Mouse (Mus musculus) retina, postnatal 1 day (tissue): Measurements from ENCODE around the gene Eps8l1.

Source experiments
- DNase-seq: peaks from one replicate; pipeline ENCODE4 v3.0.0-alpha.2; 2012

Gene Eps8l1

GRCm38 (mm10) chr7:4511489-4512224, 51.2 kb downstream of the Eps8l1 start:
- no peak for DNase-seq

GRCm38 (mm10) chr7:4513236-4513635, 52.8 kb downstream of the Eps8l1 start:
- DNase-seq: peak; percentile 75

- no peak for DNase-seq
Measured at GRCm38 (mm10) chr7:4513829-4514712, 53.6 kb downstream of the Eps8l1 start.

DNA sequence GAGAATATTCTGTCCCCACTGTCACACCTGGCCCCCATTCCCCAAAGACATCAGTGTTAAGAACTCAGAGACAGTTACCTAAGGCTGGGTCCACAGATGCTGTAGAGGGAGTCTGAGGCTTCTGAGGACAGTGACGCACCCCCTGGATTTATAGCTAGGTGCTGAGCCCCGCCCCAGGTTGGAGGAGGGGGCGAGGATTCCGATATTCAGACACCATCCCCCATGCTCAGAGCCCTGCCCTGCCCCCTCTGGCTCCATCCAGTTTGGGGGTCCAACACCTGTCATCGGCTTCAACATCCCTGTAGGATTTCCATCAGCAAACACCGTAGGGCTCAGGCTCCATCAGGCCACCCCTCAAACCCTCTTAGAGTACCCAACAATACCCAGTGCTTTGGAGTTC, 55.4 kb downstream of the Eps8l1 start:
- DNase-seq: no peak

DNA sequence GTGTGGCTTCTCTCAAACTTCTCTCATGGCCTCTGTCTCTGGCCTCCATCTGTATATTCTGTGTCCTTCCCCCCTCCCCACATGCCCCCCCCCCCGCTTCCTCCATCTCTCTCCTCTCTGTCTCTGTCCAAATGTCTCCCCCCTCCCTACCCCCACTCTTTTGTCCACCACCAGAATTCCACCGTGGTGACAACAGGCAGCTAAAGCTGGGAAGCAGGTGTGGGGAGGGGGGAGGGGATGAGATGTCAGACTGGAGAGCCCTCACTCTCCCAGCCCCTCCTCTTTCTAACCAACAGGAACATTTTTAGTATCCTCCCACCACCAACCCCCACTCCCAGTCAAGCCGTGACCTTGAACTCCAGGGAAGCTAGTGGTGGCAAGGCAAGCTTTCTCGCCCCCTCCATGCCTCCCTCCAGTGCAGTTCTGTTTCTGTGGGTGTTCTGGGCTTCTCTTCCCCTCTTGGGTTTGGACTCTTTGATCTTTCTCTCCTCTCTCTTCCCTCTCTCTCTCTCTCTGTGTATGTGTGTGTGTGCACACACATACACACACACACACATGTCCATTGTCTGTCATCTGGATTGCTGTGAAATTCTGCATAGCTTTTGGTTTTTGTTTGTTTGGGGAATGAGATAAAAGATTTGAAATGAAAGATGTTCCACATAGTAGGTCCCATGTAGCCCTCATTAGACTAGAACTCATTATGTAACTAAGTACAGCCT, 56.0 kb downstream of the Eps8l1 start, which contains the start of gene Tnnt1:
Gene Tnnt1 (minus strand): TSS at position 51 of the 719 bp plus-strand sequence.
- peak; percentile 66 for DNase-seq

GRCm38 (mm10) chr7:4518487-4518886, 58.0 kb downstream of the Eps8l1 start:
- no peak for DNase-seq

DNA sequence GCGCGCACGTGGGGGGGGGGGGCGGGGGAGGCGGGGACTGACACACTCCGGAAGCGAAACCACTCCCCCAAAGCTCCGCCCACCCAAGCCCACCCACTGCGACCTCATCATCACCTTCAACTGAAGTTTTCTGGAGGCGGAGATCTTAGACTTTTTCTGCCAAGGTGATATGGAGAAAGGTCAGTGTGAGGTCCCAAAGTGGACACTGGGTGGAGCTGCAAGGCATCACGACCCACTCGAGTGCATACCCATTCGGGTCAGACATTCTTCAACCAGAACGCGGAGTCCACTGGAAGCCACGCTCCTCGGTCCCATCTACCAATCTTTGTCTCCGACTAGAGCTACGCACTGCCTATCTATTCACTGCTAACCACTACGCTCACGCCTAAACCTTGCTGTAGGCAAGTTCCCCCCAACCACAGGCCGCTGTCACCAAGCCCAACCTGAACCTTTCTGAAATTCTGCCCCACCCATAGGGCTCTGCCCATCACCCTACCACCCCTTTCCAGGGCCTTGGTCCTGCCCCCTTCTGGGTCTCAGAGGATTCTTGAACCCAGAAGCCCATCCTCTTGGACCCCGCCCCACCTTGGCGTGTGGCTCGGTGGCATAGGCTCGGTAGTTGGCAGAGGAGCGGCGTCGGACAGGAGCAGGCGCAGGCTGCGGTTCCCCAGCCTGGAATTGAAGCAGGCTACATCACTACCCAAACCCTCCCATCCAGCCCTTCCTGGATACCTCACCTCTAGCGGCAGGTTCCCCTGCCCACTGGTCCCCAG, 60.9 kb downstream of the Eps8l1 start:
- no peak for DNase-seq

DNA sequence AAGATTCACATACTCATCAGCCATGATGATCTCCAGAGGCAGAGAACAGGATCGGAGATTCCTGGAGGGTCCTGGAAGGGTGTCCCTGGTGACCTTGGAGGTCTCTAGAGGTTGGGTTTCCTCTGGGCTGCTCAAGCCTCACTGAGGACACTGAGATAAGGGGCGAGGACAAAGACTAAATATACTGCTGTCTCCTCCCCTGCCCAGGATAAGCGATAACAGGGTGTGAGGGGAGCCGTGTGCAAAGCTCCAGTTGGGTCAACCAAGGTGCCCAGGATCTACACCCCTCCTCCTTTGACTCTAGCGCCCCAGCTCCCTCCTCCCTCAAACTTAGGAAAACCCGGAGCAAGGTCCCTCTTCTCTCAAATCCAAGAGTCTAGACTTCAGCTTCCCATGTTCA, 61.8 kb downstream of the Eps8l1 start:
- DNase-seq: no peak

DNA sequence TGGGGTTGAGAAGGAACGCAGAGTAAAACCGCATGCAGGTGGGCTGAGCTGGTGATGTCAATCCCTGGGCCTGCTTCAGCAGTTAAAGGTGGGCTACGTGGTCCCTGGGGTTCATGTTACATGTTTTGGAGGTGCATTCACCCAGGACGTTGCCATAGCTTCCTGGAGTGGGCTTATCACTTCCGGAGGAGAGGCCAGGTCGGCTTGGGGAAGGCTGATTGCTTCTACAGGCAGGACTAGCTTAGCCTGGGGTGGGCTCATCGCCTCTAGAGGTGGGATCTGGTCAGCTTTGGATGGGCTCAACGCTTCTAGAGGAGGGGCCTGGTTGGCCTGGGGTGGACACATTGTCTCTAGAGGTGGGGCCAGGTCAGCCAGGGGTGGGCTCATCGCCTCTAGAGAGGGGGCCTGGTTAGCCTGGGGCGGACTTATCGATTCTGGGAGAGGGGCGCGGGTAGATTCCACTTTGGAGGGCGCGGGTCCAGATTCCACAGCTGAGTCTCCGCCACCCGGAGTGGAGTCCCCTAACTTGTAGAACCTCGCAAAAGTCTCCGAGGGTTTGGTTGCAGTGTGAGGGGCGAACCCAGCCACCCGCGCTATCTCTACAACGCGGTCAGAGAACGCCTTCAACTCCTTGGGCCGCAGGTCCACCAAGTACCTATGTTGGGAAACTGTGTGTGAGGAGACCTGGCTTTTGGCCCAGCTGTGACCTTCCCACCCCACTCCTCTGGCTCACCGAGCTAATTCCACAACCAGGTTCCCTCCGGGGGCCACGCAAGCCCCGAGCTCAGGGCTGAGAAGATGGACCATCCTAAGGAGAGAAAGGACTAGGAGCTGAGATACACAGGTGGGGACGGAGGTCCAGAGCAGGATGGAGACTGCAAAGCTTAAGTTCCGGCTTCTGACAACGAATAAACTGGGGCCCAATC, 63.0 kb downstream of the Eps8l1 start:
- no peak for DNase-seq

GRCm38 (mm10) chr7:4524212-4524922, 63.9 kb downstream of the Eps8l1 start, which contains the start of gene Tnni3:
Tnni3 (minus strand) TSS chr7:4524229.
- peak; percentile 87 for DNase-seq

DNA sequence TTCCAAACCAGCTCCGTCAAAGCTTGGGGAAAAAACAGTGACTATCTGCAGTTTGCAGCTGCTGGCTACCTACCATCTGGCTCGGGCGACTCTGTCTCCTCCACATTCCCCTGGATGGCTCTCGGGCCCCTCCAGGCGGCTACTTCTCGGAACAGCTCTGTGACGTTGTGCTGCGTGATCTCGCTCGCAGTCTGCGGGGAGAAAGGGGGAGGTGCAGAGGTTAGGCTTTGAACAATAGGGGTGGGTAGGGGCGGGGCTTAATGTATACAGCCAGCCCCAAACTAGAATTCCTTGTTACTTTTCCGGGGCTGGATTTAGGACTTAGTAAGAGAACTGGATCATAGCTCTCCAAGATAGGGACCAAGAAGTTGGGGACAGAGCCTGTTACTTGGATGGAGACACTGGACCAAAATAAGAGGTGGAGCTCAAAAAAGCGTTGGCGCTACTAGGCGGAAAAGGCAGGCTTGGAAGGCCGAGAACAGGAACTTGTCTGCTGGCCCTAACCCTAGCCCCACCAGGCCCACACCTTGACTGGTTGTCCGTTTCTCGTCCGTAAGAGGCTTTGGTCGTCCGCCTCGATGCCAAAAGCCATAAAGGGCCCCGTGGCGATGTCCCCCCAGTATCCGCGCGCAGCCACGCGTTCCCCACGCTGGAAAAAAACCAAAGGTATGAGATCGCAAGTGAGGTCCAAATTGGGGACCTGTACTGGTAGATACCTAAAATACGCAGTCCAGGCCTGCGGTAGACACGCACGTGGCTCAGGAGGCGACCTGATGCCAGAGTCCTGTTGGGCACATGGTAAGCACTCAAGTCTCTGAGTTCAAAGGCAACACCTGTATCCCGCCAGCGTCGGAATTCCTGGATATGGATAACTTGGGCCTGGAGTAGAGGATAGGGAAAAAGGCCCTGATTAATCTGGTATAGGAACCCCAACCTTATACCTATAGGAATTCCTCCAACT, 66.1 kb downstream of the Eps8l1 start:
- peak; percentile 93 for DNase-seq

DNA sequence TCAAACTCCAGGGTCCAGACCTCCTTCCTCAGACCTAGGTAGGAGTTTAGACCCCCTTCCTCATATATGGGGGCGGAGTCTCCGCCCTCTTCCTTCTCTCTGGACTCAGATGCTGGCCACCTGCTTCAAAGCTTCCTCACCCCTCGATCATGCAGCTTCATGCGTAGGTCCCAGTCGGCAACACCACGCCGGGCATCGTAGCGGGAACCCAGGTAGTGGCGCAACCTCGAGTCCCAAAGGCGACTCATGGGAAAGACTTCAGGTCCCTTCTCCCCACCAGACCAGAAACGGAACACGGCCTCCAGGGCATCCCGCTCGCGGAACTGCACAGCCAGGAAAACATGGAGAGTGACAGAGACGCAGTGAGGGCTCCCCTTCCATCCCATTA, 66.8 kb downstream of the Eps8l1 start:
- DNase-seq: no peak
